Mouse (Mus musculus) embryonic fibroblast, embryonic 13.5 days (primary cell): ENCODE data around the gene H1fx.

ENCODE experiments used
- CTCF ChIP-seq: IDR thresholded peaks from 2 replicates; pipeline ENCODE4 v1.5.1; 2011; ENCODE audit warnings: mild to moderate bottlenecking, control low read depth, low read length, moderate library complexity, borderline replicate concordance; ENCODE audit not compliant: insufficient read depth
- POLR2A ChIP-seq: IDR thresholded peaks from 2 replicates; pipeline ENCODE4 v1.6.1; 2011; ENCODE audit warnings: low read depth, mild to moderate bottlenecking, control low read depth, low read length, moderate library complexity

DNA sequence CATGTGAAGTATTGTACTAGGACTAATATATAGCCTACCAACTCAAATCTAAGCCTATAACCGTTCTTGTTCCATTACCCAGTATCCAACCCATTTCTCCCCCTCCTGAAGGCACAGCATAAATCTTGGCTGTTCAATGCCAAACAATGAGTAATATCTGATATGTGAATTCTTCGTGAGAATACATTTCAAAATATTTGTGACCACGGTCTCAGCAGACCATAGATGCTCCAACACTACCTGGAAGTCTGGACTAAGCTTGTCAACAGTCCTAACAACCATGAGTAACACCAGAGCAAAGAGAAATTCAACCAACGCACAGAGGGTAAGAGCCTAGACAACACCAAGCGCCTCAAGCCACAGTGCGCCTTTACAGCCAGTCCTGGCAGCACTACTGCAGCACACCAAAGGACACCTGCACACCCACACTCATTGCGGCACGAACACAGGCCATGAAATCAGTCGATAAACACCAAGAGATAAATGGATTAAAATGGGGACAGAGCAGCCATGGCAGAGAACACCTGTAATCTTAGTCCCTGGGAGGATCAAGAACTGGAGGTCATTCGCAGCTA is 42.0 kb upstream of the H1fx start:
- TF ChIP-seq CTCF (no peak), POLR2A (no peak)
